In genomic region chr8:70100241-70100640, GRCm38 (mm10) we compare ENCODE assay signal across 23 mouse cellular contexts. TPM values are rescaled to one million over a fixed set of nuclear protein-coding genes. Genes with fewer than 3 reads are reported as not detected.
"Had no signal": no experiment of that assay in that cellular context is flagged by ENCODE, and none has a peak within 500 bp of the region (broad histone marks: within the 10 kb centered on the region; RNA-seq: fewer than 3 reads in every experiment).

No protein-coding gene starts in this region.

- H3K9me3 ChIP-seq: liver, embryonic 12.5 days; liver, embryonic 15.5 days; lung, embryonic 15.5 days; megakaryocyte, embryonic 14.5 days; midbrain, embryonic 10.5 days; midbrain, embryonic 13.5 days; neural tube, embryonic 13.5 days had no signal

- H3K36me3 ChIP-seq: limb, embryonic 13.5 days; liver, embryonic 12.5 days; liver, embryonic 15.5 days; lung, embryonic 15.5 days had no signal

- H3K9ac ChIP-seq: limb, embryonic 13.5 days; liver, embryonic 12.5 days; liver, embryonic 15.5 days; lung, embryonic 15.5 days; midbrain, embryonic 13.5 days; neural tube, embryonic 13.5 days had no signal

- ATAC-seq: intestine, postnatal 0 days; liver, embryonic 12.5 days; midbrain, embryonic 13.5 days; midbrain, embryonic 16.5 days had no signal

- H3K4me2 ChIP-seq: limb, embryonic 13.5 days; liver, embryonic 12.5 days; liver, embryonic 15.5 days; lung, embryonic 15.5 days; midbrain, embryonic 13.5 days; neural tube, embryonic 13.5 days had no signal

- H3K27me3 ChIP-seq: lung, embryonic 15.5 days; midbrain, embryonic 13.5 days; neural tube, embryonic 13.5 days had no signal

- DNase-seq: kidney, adult 2 months; kidney, postnatal 25 days; liver; lung, adult 18-20 months; lung, postnatal 10 days; lung, postnatal 36 days; thymus, adult 2 months; thymus, postnatal 14 days; thymus, postnatal 4 days had no signal

- H3K27ac ChIP-seq: kidney, postnatal 0 days; limb, embryonic 13.5 days; liver, embryonic 12.5 days; liver, embryonic 15.5 days; lung, embryonic 15.5 days; midbrain, embryonic 10.5 days; midbrain, embryonic 13.5 days; neural tube, embryonic 13.5 days had no signal

- H3K4me1 ChIP-seq: limb, embryonic 13.5 days; liver, embryonic 12.5 days; liver, embryonic 15.5 days; lung, embryonic 15.5 days; midbrain, embryonic 10.5 days had no signal

- H3K4me3 ChIP-seq: limb, embryonic 13.5 days; liver, embryonic 12.5 days; liver, embryonic 15.5 days; lung, embryonic 15.5 days; megakaryocyte, embryonic 14.5 days; midbrain, embryonic 10.5 days; midbrain, embryonic 13.5 days; myocyte; neural tube, embryonic 13.5 days had no signal

RNA-seq across cellular contexts. Expression of gene Hapln4, which starts 17.0 kb away (rescaled TPM):
- polyA plus RNA-seq: intestine, embryonic 14.5 days; intestine, postnatal 0 days; kidney, embryonic 14.5 days; kidney, postnatal 0 days; limb, embryonic 13.5 days; lung, embryonic 15.5 days had no signal

RNA-seq across cellular contexts. Expression of gene Ncan, which starts 20.4 kb away (rescaled TPM):
- polyA plus RNA-seq: liver, embryonic 12.5 days; myocyte had no signal
